Mouse (Mus musculus) limb, embryonic 12.5 days (tissue): ENCODE measurements around the gene Olfr491. TPM values are rescaled to one million over a fixed set of nuclear protein-coding genes. Genes with fewer than 3 reads are reported as not detected.

Source experiments
- ATAC-seq: fragments of 200-750 bp; cut with Nextera tagmentation; 2 replicates; pipeline ENCODE4 v1.8.0; 2017; ENCODE audit warnings: low read depth, moderate TSS enrichment; ENCODE audit not compliant: insufficient number of reproducible peaks, insufficient read depth, low FRiP score, low TSS enrichment
- H3K27ac ChIP-seq: fragments of 300-500 bp; sonication (generic); 2 replicates; pipeline ENCODE4 v1.5.1; 2016; ENCODE audit warnings: mild to moderate bottlenecking, moderate library complexity
- H3K27me3 ChIP-seq: fragments of 300-500 bp; sonication (generic); 2 replicates; pipeline ENCODE4 v1.6.1; 2016; ENCODE audit warnings: mild to moderate bottlenecking, moderate library complexity
- H3K36me3 ChIP-seq: fragments of 300-500 bp; sonication (generic); 2 replicates; pipeline ENCODE4 v1.6.1; 2016; ENCODE audit warnings: mild to moderate bottlenecking, moderate library complexity
- H3K4me1 ChIP-seq: fragments of 300-500 bp; sonication (generic); replicated peaks from 2 replicates; pipeline ENCODE4 v1.6.1; 2016
- H3K4me2 ChIP-seq: fragments of 300-500 bp; sonication (generic); 2 replicates; pipeline ENCODE4 v1.6.1; 2016; ENCODE audit warnings: mild to moderate bottlenecking, moderate library complexity
- H3K4me3 ChIP-seq: fragments of 300-500 bp; sonication (generic); replicated peaks from 2 replicates; pipeline ENCODE4 v1.5.1; 2016; ENCODE audit warnings: mild to moderate bottlenecking
- H3K9ac ChIP-seq: fragments of 300-500 bp; sonication (generic); replicated peaks from 2 replicates; pipeline ENCODE4 v1.6.1; 2016; ENCODE audit warnings: mild to moderate bottlenecking, moderate library complexity
- H3K9me3 ChIP-seq: fragments of 300-500 bp; sonication (generic); 2 replicates; pipeline ENCODE4 v1.6.1; 2016; ENCODE audit warnings: mild to moderate bottlenecking, moderate library complexity
- WGBS: fragments of 180-500 bp; shearing (Covaris S2); methylation state at CpG from one replicate; pipeline ENCODE4 v1.1.7; 2016; 5-methylcytosine and 5-hydroxymethylcytosine counted together
- polyA plus RNA-seq: library from polyadenylated mRNA; unstranded; fragments of >200 nt; fragmentation: Nextera tagmentation; extraction: Ambion mirVana; gene quantifications from 2 replicates; pipeline ENCODE4 v1.2.1, GENCODE M21; 2016

Gene Olfr491
- polyA plus RNA-seq: not detected in 2 replicates

DNA sequence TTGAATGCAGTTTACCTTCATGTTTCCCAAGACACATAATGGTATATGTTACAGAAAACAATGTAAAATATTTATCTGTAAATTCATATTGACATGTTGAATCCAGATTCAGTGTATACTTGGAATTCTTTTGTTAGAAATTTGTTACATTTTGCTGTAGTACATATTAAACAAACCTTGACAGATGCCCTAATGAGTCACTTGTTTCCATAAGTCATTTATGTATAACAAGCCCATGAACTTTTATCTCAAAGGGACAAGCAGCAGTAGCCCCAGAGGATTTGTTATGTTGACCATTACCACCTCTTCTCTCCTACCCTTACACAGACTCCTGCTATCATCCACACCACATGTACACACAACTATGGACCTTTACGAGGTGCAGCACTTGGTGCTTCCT is at the start of gene Olfr491:
Olfr491 (plus strand) TSS at position 301 of the 400 bp plus-strand sequence.
- Histone ChIP-seq H3K36me3 (no peaks in the 10 kb centered on the region), H3K4me3 (no peak within 1 kb of the TSS), H3K27ac (no peak within 1 kb of the TSS), H3K4me2 (no peak within 1 kb of the TSS), H3K4me1 (no peaks in the 10 kb centered on the region), H3K27me3 (no peaks in the 10 kb centered on the region), H3K9me3 (no peaks in the 10 kb centered on the region), H3K9ac (no peak within 1 kb of the TSS)
- no peak for ATAC-seq
- WGBS: 61% methylated on average over 1 of the region's 1 CpGs

DNA sequence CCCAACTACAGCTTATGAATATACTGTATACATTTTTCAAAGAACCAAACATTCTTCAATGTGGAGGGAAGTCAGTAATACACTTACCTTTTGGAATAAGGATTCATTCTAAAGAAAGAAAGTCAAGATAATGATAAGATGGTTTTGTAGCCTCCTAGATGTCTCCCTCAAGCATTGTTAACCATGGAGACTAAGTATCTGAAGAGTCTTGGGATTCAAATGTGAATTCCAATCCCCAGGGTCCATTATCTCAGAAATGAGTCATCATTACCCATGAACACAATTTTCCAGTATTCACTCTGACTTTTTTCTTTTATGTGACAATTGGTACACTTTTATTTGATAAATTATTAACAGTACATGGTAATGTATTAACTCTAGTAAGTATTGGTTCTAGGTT is 24.4 kb upstream of the Olfr491 start, which contains the start of gene Olfr490:
Olfr490 (minus strand) TSS at position 101 of the 400 bp plus-strand sequence.
- Histone ChIP-seq H3K9me3 (no peaks in the 10 kb centered on the region), H3K4me1 (no peaks in the 10 kb centered on the region), H3K36me3 (no peaks in the 10 kb centered on the region), H3K4me3 (no peak within 1 kb of the TSS), H3K4me2 (no peak within 1 kb of the TSS), H3K27ac (no peak within 1 kb of the TSS), H3K27me3 (no peaks in the 10 kb centered on the region), H3K9ac (no peak within 1 kb of the TSS)
- no peak for ATAC-seq

GRCm38 (mm10) chr7:108323574-108323973 is 10.3 kb downstream of the Olfr491 start, which contains the start of gene Olfr492:
TSS of gene Olfr492 (minus strand) at chr7:108323674.
- H3K9me3 ChIP-seq: no peaks in the 10 kb centered on the region
- H3K27ac ChIP-seq: no peak within 1 kb of the TSS
- H3K4me1 ChIP-seq: no peaks in the 10 kb centered on the region
- WGBS: 85% methylated on average over 2 of the region's 2 CpGs
- H3K4me3 ChIP-seq: no peak within 1 kb of the TSS
- no peaks in the 10 kb centered on the region for H3K27me3 ChIP-seq
- no peak within 1 kb of the TSS for H3K9ac ChIP-seq
- H3K4me2 ChIP-seq: no peak within 1 kb of the TSS
- H3K36me3 ChIP-seq: no peaks in the 10 kb centered on the region
- ATAC-seq: no peak

DNA sequence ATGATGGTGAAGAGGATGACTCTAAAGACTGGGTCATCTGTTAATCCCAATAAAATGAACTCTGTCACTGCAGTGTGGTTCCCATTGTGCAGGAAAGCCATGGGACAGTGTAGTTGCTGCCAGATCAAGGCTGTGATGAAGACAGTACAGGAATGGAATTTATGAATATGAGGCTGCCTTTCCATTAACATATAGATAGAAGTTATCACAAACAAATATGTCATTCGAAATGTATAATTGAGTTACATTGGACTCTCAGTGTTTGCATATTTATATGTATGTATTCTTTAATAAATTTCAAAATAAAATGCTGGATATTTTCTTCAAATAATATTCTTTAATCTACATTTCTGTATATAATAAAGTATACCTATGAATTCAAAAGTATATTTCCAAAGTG is 33.6 kb downstream of the Olfr491 start, which contains the start of gene Olfr493:
Olfr493 (minus strand) TSS at position 101 of the 400 bp plus-strand sequence.
- H3K27ac ChIP-seq: no peak within 1 kb of the TSS
- H3K4me1 ChIP-seq: no peaks in the 10 kb centered on the region
- H3K9me3 ChIP-seq: no peaks in the 10 kb centered on the region
- no peak within 1 kb of the TSS for H3K4me3 ChIP-seq
- no peak within 1 kb of the TSS for H3K9ac ChIP-seq
- H3K27me3 ChIP-seq: no peaks in the 10 kb centered on the region
- no peaks in the 10 kb centered on the region for H3K36me3 ChIP-seq
- no peak within 1 kb of the TSS for H3K4me2 ChIP-seq
- 64% methylated on average over 1 of the region's 1 CpGs for WGBS
- ATAC-seq: no peak

DNA sequence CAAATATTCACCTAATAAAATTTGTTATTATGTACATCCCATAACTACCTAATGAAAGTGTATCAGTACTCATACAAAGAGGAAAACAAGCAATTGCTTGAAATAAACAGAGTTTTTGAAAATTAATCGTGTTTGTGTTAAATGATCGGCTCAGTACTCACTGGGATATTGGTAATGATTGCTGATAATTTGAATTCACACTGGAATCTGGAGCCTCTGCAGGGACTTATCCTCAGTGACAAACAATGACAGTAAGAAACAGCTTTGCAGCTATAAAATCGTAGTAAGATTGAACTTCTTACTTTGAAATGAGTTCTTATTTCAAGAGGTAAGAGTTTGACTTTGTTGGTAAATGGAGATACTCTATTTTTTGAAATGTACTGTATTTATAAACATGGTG is 51.8 kb downstream of the Olfr491 start, which contains the start of gene Olfr494:
Olfr494 (plus strand) TSS at position 301 of the 400 bp plus-strand sequence.
- 88% methylated on average over 3 of the region's 3 CpGs for WGBS
- Histone ChIP-seq H3K9ac (no peak within 1 kb of the TSS), H3K27ac (no peak within 1 kb of the TSS), H3K9me3 (no peaks in the 10 kb centered on the region), H3K4me2 (no peak within 1 kb of the TSS), H3K36me3 (no peaks in the 10 kb centered on the region), H3K4me3 (no peak within 1 kb of the TSS), H3K27me3 (no peaks in the 10 kb centered on the region), H3K4me1 (no peaks in the 10 kb centered on the region)
- ATAC-seq: no peak

Other genes with a start within 250 kb of the Olfr491 start
- not detected in 2 replicates for gene Olfr480, start 246.1 kb upstream of the Olfr491 start, polyA plus RNA-seq
- not detected in 2 replicates for gene Olfr481, start 233.6 kb upstream of the Olfr491 start, polyA plus RNA-seq
- not detected in 2 replicates for gene Olfr482, start 215.9 kb upstream of the Olfr491 start, polyA plus RNA-seq
- gene Olfr483, start 212.6 kb upstream of the Olfr491 start, polyA plus RNA-seq: not detected in 2 replicates
- gene Olfr484, start 186.0 kb upstream of the Olfr491 start, polyA plus RNA-seq: not detected in 2 replicates
- gene Olfr485, start 153.6 kb upstream of the Olfr491 start, polyA plus RNA-seq: not detected in 2 replicates
- gene Olfr486, start 140.7 kb upstream of the Olfr491 start, polyA plus RNA-seq: not detected in 2 replicates
- not detected in 2 replicates for gene Olfr487, start 98.8 kb upstream of the Olfr491 start, polyA plus RNA-seq
- gene Olfr488, start 55.1 kb upstream of the Olfr491 start, polyA plus RNA-seq: not detected in 2 replicates
- gene Olfr490, start 24.5 kb upstream of the Olfr491 start, polyA plus RNA-seq: not detected in 2 replicates
- not detected in 2 replicates for gene Olfr492, start 10.2 kb downstream of the Olfr491 start, polyA plus RNA-seq
- gene Olfr493, start 33.5 kb downstream of the Olfr491 start, polyA plus RNA-seq: not detected in 2 replicates
- not detected in 2 replicates for gene Olfr494, start 51.9 kb downstream of the Olfr491 start, polyA plus RNA-seq
- gene Olfr495, start 79.7 kb downstream of the Olfr491 start, polyA plus RNA-seq: not detected in 2 replicates
- gene Olfr497, start 107.0 kb downstream of the Olfr491 start, polyA plus RNA-seq: not detected in 2 replicates
- gene Olfr498, start 151.9 kb downstream of the Olfr491 start, polyA plus RNA-seq: not detected in 2 replicates
- not detected in 2 replicates for gene Olfr502, start 211.6 kb downstream of the Olfr491 start, polyA plus RNA-seq
- gene Olfr503, start 231.1 kb downstream of the Olfr491 start, polyA plus RNA-seq: not detected in 2 replicates